In genomic region chr2:73987441-73988105, GRCm38 (mm10) we compare ENCODE assay signal across 17 mouse cellular contexts.
DNase-seq lines count a peak whose midpoint lies in the region; ATAC-seq lines count a peak whose summit lies in the region.
"Had no signal": no experiment of that assay in that cellular context is flagged by ENCODE, and none has a peak within 500 bp of the region (broad histone marks: within the 10 kb centered on the region; RNA-seq: fewer than 3 reads in every experiment).

No protein-coding gene starts in this region.

- intact Hi-C loops in heart, postnatal 14 days (cut with DNase I) = no loop called here

- ATAC-seq in frontal cortex, adult (ENCODE audit: low TSS enrichment) = peak; percentile 83
- no peak for ATAC-seq in inflammation-experienced regulatory T-cells, adult 6 months
- ATAC-seq: intestine, postnatal 0 days; liver, postnatal 0 days had no signal

- no peak for DNase-seq in frontal cortex, postnatal 10 days (ENCODE audit: low spot score in 2 of 2)
- DNase-seq in right cerebral cortex, adult 2 months (ENCODE audit: low spot score in 2 of 2) = peak; percentile 13 to 37
- DNase-seq in right cerebral cortex, adult 18-20 months = no peak
- peak; percentile 53 to 55 for DNase-seq in cerebellum, postnatal 25 days
- no peak for DNase-seq in heart, postnatal 14 days
- no peak for DNase-seq in ovary, postnatal 10 days (ENCODE audit: low spot score)
- DNase-seq: adrenal gland, postnatal 25 days; gastrocnemius, postnatal 14 days; heart, postnatal 10 days; kidney, postnatal 14 days; layer of hippocampus, adult 9-11 months; liver, postnatal 0 days; lung, postnatal 4 days; thymus, postnatal 25 days had no signal

Comparison
In these comparisons a context has a peak if more than half of its experiments do, and no peak if none do; other contexts are left out.
1. DNase-seq: peak in right cerebral cortex, adult 2 months (2 of 2) and cerebellum, postnatal 25 days (2 of 2); none in frontal cortex, postnatal 10 days (0 of 2), right cerebral cortex, adult 18-20 months (single experiment), heart, postnatal 14 days (0 of 2) and ovary, postnatal 10 days (single experiment).